Mouse (Mus musculus) testis, adult 2 months (tissue): Measurements from ENCODE around the gene Foxo4.

Source experiments
- CTCF ChIP-seq: fragments of 200-500 bp; IDR thresholded peaks from 2 replicates; pipeline ENCODE4 v1.5.1; 2012; ENCODE audit warnings: low read depth, mild to moderate bottlenecking, inconsistent platforms, low read length, moderate library complexity; ENCODE audit not compliant: control insufficient read depth, insufficient read depth, insufficient replicate concordance
- POLR2A ChIP-seq: fragments of 200-500 bp; IDR thresholded peaks from 2 replicates; pipeline ENCODE4 v1.6.1; 2012; ENCODE audit warnings: low read depth, mild to moderate bottlenecking, inconsistent platforms, low read length, moderate library complexity; ENCODE audit not compliant: control insufficient read depth

DNA sequence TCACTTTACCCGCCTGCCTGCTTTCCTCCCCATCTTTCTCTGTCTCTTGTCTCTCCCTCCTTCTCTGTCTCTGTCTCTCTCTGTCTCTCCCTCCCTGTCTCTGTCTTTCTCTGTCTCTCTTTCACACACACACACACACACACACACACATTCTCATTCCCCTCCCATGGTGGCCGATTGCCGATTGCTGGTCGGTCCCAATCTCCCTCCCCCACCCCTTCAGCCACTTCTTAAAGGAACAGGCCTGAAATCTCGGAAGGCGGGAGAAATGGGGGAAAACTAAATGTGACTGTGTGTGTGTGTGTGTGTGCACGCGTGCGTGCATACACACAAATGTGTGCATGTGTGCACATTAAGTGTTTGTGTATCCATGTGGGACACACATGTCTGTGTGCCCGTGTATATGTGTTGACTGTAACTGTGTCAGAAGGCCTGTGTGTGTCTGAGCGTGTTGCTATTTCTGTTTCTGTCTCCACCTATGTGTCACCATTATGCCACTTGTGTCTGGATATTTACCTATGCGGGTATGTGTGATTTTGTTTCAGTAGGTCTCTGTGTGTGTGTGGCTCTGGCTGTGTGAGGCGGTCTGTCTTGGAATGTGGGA lies 46.2 kb downstream of the Foxo4 start:
- TF ChIP-seq CTCF (no peak), POLR2A (no peak)
